Mouse (Mus musculus) neural tube, embryonic 14.5 days (tissue): ENCODE measurements around the gene Olfr1354. TPM values are rescaled to one million over a fixed set of nuclear protein-coding genes. Genes with fewer than 3 reads are reported as not detected.
"Not testable (repeated sequence)": the region's sequence is repeated elsewhere in the genome, so short reads cannot be mapped to it uniquely, and the experiment has no call there.

ENCODE experiments used
- ATAC-seq: fragments of 200-750 bp; cut with Nextera tagmentation; 2 replicates; pipeline ENCODE4 v1.8.0; 2017; ENCODE audit warnings: low read depth, mild to moderate bottlenecking, moderate TSS enrichment, moderate library complexity
- H3K27ac ChIP-seq: fragments of 300-500 bp; sonication (generic); 2 replicates; pipeline ENCODE4 v1.5.1; 2014; ENCODE audit warnings: low read depth, mild to moderate bottlenecking, control low read depth, low read length, moderate library complexity, mixed read lengths
- H3K27me3 ChIP-seq: fragments of 300-500 bp; sonication (generic); 2 replicates; pipeline ENCODE4 v1.6.1; 2014; ENCODE audit warnings: low read length; ENCODE audit not compliant: control insufficient read depth, insufficient read depth
- H3K36me3 ChIP-seq: fragments of 300-500 bp; sonication (generic); 2 replicates; pipeline ENCODE4 v1.6.1; 2014; ENCODE audit warnings: low read length, mixed read lengths; ENCODE audit not compliant: control insufficient read depth, insufficient read depth
- H3K4me1 ChIP-seq: fragments of 300-500 bp; sonication (generic); 2 replicates; pipeline ENCODE4 v1.6.1; 2014; ENCODE audit warnings: low read length; ENCODE audit not compliant: control insufficient read depth, insufficient read depth
- H3K4me2 ChIP-seq: fragments of 300-500 bp; sonication (generic); 2 replicates; pipeline ENCODE4 v1.6.1; 2014; ENCODE audit warnings: mild to moderate bottlenecking, low read depth, low read length, control low read depth
- H3K4me3 ChIP-seq: fragments of 300-500 bp; sonication (generic); 2 replicates; pipeline ENCODE4 v1.5.1; 2014; ENCODE audit warnings: low read depth, low read length, control low read depth, mixed read lengths
- H3K9ac ChIP-seq: fragments of 300-500 bp; sonication (generic); replicated peaks from 2 replicates; pipeline ENCODE4 v1.6.1; 2014; ENCODE audit warnings: low read depth, mild to moderate bottlenecking, control low read depth, low read length, mixed read lengths
- H3K9me3 ChIP-seq: fragments of 300-500 bp; sonication (generic); 2 replicates; pipeline ENCODE4 v1.6.1; 2016; ENCODE audit warnings: low read length; ENCODE audit not compliant: control insufficient read depth
- WGBS: fragments of 180-500 bp; shearing (Covaris S2); extraction: QIAGEN DNeasy Blood & Tissue Kit; methylation state at CpG from one replicate; pipeline ENCODE4 v1.1.7; 2014; 5-methylcytosine and 5-hydroxymethylcytosine counted together
- polyA plus RNA-seq: library from polyadenylated mRNA; unstranded; fragments of >200 nt; fragmentation: Nextera tagmentation; extraction: Ambion mirVana; gene quantifications from 2 replicates; pipeline ENCODE4 v1.2.1, GENCODE M21; 2014

Gene Olfr1354
- polyA plus RNA-seq = not detected in 2 replicates

- H3K9me3 ChIP-seq, H3K36me3 ChIP-seq, H3K4me1 ChIP-seq, H3K4me3 ChIP-seq, H3K9ac ChIP-seq, H3K27ac ChIP-seq, H3K27me3 ChIP-seq, H3K4me2 ChIP-seq, ATAC-seq: not testable (repeated sequence)
- 85% methylated on average over 1 of the region's 1 CpGs for WGBS
Observed at GRCm38 (mm10) chr10:78912871-78913270, at the start of gene Olfr1354. Gene Olfr1354, plus strand, starts transcription at chr10:78913171.

- no peak within 1 kb of the TSS for H3K4me2 ChIP-seq
- no peaks in the 10 kb centered on the region for H3K36me3 ChIP-seq
- H3K9ac ChIP-seq = no peak within 1 kb of the TSS
- H3K27me3 ChIP-seq = no peaks in the 10 kb centered on the region
- no peaks in the 10 kb centered on the region for H3K9me3 ChIP-seq
- ATAC-seq = no peak
- H3K4me1 ChIP-seq = no peaks in the 10 kb centered on the region
- WGBS = 84% methylated on average over 2 of the region's 2 CpGs
- no peak within 1 kb of the TSS for H3K27ac ChIP-seq
- H3K4me3 ChIP-seq = no peak within 1 kb of the TSS
Observed at GRCm38 (mm10) chr10:78875240-78875639, 37.7 kb upstream of the Olfr1354 start, which contains the start of gene Olfr1355. Gene Olfr1355, plus strand, starts transcription at chr10:78875540.

GRCm38 (mm10) chr10:78950336-78950735 lies 37.4 kb downstream of the Olfr1354 start, which contains the start of gene Olfr8:
Gene Olfr8, plus strand, starts transcription at chr10:78950636.
- not testable (repeated sequence) for ATAC-seq, H3K9ac ChIP-seq, H3K4me1 ChIP-seq, H3K27ac ChIP-seq, H3K27me3 ChIP-seq, H3K4me3 ChIP-seq, H3K36me3 ChIP-seq, H3K4me2 ChIP-seq, H3K9me3 ChIP-seq
- WGBS = 90% methylated on average over 1 of the region's 1 CpGs

- not testable (repeated sequence) for H3K27me3 ChIP-seq, H3K9ac ChIP-seq, H3K4me1 ChIP-seq, H3K27ac ChIP-seq, H3K4me3 ChIP-seq, H3K4me2 ChIP-seq, ATAC-seq, H3K36me3 ChIP-seq, H3K9me3 ChIP-seq
Observed at GRCm38 (mm10) chr10:78963009-78963408, 50.0 kb downstream of the Olfr1354 start, which contains the start of gene Olfr1353. Gene Olfr1353, plus strand, starts transcription at chr10:78963309.

Other genes with a start within 250 kb of the Olfr1354 start
- gene Casp14, start 194.9 kb upstream of the Olfr1354 start, polyA plus RNA-seq = not detected in 2 replicates
- 0.20 and 0.40 TPM in 2 replicates for gene Ccdc105, start 160.1 kb upstream of the Olfr1354 start, polyA plus RNA-seq
- 10.3 and 10.8 TPM in 2 replicates for gene Slc1a6, start 132.7 kb upstream of the Olfr1354 start, polyA plus RNA-seq
- not detected in 2 replicates for gene Olfr1356, start 61.0 kb upstream of the Olfr1354 start, polyA plus RNA-seq
- gene Olfr1355, start 37.6 kb upstream of the Olfr1354 start, polyA plus RNA-seq = not detected in 2 replicates
- not detected in 2 replicates for gene Olfr8, start 37.5 kb downstream of the Olfr1354 start, polyA plus RNA-seq
- gene Olfr1353, start 50.1 kb downstream of the Olfr1354 start, polyA plus RNA-seq = not detected in 2 replicates
- not detected in 2 replicates for gene Olfr1352, start 67.9 kb downstream of the Olfr1354 start, polyA plus RNA-seq
- gene Olfr1351, start 99.3 kb downstream of the Olfr1354 start, polyA plus RNA-seq = not detected in 2 replicates
- 0.49 and 0.76 TPM in 2 replicates for gene Olfr57, start 115.6 kb downstream of the Olfr1354 start, polyA plus RNA-seq
- 55.8 and 57.0 TPM in 2 replicates for gene 2610008E11Rik, start 184.4 kb downstream of the Olfr1354 start, polyA plus RNA-seq
- not detected in 2 replicates for gene Vmn2r80, start 235.6 kb downstream of the Olfr1354 start, polyA plus RNA-seq